Mouse (Mus musculus): ENCODE results near the gene Pck2. TPM values are rescaled to one million over a fixed set of nuclear protein-coding genes. Genes with fewer than 3 reads are reported as not detected.
A peak's percentile ranks its signal among the peaks of the same experiment; 100 is the strongest.

The Pck2 gene
- polyA plus RNA-seq (2015; fragmentation: Nextera tagmentation; extraction: Ambion mirVana) = 64.2 and 66.0 TPM in 2 replicates

DNA sequence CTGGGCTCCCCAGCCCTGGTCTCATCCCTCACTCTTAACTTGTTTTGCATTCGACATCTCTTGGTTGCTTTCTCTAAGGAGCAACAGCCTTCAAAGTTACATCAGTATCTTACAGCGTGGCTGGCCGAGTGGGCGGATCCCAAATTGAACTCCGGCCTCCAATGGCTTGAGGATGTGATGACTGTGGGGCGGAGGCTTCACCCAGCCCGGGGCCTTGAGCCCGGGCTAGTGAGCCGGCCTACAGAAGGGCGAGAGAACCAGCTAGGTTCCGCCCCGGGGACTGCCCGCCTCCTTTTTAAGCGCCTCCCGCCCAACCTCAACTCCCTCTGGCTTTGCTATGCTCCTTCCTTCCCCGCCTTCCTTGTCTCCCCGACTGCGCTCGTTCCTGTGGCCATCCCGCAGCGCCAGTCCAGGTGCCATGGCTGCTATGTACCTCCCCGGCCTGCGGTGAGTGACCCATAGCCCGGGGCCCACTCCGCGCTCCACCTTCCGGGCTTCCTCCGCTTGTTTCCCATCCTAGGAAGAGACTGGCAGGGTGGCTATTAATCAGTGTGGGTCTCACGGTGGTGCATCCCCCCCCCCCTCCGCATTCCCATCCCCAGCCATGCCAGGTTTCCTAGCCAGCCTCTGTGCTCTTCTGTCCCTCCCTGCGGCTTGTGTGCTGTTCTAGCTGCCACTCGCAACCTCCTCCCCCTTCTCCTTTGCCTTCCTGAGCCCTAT lies at the start of gene Pck2:
Pck2 (plus strand) TSS at position 200 of the 720 bp plus-strand sequence.
- ATAC-seq (ENCODE audit: low FRiP score, low TSS enrichment) = peak; percentile 98
- 0% methylated on average over 32 of the region's 32 CpGs for WGBS
- H3K27ac ChIP-seq (ENCODE audit: low read length) = peak within 1 kb of the TSS; percentile 93

DNA sequence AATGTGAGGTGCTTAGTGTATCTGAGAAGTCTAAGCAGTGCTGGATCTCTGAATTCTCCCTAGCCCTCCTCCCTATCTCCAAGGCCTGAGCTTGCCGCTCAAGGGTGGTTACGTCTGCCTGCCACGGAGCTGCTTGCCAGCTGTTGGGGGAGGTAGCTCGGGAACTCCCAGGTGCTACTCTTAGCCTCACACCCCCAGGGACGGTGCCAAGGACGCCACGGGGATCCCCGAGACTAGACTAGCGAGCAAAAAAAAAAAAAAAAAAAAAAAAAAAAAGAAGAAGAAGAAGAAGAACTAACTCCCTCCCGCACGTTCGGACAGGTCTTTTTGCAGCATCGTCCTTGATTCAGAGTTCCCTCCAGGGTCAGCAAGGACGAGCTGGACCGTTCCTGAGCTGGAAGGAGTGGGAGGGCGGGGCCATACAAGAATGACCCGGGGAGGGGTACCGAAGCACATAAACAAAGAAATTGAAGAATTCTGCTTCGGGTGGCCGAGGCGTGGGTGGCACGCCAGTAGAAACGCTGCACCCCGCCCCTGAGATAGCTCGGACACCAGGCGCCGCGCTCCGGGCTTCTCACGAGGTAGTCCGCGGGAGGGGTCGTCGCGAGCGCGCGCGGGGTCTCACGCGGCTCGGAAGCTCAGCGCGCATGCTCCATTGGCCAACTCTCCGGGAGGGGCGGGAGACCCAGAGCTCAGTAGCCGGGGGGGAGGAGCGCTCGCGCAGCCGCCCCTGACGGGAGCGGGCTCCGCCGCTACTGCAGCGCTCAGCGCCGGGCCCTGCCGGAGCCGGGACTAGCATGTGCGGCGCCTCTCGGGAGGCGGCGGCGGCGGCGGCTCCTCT lies 49.5 kb upstream of the Pck2 start, which contains the start of gene Carmil3:
Carmil3 (plus strand) TSS at position 291 of the 841 bp plus-strand sequence.
- under 1% methylated on average over 64 of the region's 68 CpGs for WGBS
- Histone ChIP-seq H3K4me1 (ENCODE audit: insufficient read depth, low read length) (peaks cover 6% of the 10 kb centered on the region; the same call in 1 of the 2 replicates), H3K36me3 (ENCODE audit: insufficient read depth, low read length) (peaks cover 17% of the 10 kb centered on the region), H3K27me3 (ENCODE audit: insufficient read depth, low read length) (no peaks in the 10 kb centered on the region), H3K9me3 (ENCODE audit: low read length) (no peaks in the 10 kb centered on the region), H3K9ac (replicated peaks; ENCODE audit: low read length) (peak within 1 kb of the TSS; percentile 74), H3K4me3 (ENCODE audit: low read length) (peak within 1 kb of the TSS; percentile 76), H3K4me2 (replicated peaks; ENCODE audit: low read depth, low read length) (peak within 1 kb of the TSS; percentile 99), H3K27ac (ENCODE audit: low read length) (peak within 1 kb of the TSS; percentile 61)
- ATAC-seq (ENCODE audit: low FRiP score, low TSS enrichment) = peak; percentile 84

More for the DNA sequence above, at the start of gene Pck2:
- no peaks in the 10 kb centered on the region for H3K27me3 ChIP-seq (ENCODE audit: insufficient read depth, low read length)
- H3K4me2 ChIP-seq (replicated peaks; ENCODE audit: low read depth, low read length) = peak within 1 kb of the TSS; percentile 64
- H3K4me3 ChIP-seq (ENCODE audit: low read length) = peak within 1 kb of the TSS; percentile 64
- no peaks in the 10 kb centered on the region for H3K9me3 ChIP-seq (ENCODE audit: low read length)
- peaks cover 12% of the 10 kb centered on the region for H3K4me1 ChIP-seq (ENCODE audit: insufficient read depth, low read length)
- peaks cover 26% of the 10 kb centered on the region for H3K36me3 ChIP-seq (ENCODE audit: insufficient read depth, low read length)
- H3K9ac ChIP-seq (replicated peaks; ENCODE audit: low read length) = peak within 1 kb of the TSS; percentile 77

DNA sequence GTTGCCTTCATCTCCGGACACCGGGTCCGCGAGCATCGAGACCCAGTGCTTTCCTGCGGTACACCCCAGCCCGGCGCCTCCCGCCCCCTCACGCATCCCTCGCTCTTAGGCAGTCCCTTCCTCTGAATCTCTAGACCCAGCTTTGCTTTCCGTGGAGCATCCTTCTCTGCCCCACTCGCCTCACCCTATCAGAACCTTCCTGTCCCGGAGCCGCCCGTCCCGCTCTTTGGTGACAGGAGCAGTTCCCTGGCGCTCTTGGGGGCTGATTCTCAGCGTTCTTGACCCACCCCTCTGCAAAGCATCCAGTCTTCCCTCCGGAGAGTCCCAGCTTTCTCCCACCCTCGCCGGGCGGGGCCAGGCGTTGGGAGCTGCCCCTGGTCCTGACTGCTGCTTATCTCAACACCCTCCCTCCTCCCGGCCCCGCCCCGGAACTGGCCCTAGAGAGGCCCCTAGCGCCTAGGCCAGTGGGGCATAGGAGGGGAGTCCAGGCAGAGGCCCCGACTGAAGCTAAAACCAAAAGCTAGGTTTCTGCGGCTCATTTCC lies 48.7 kb upstream of the Pck2 start:
- H3K36me3 ChIP-seq (ENCODE audit: insufficient read depth, low read length) = peaks cover 10% of the 10 kb centered on the region; the same call in 1 of the 2 replicates
- H3K4me2 ChIP-seq (replicated peaks; ENCODE audit: low read depth, low read length) = peak overlapping the region; percentile 99
- peaks cover 6% of the 10 kb centered on the region; the same call in 1 of the 2 replicates for H3K4me1 ChIP-seq (ENCODE audit: insufficient read depth, low read length)
- ATAC-seq (ENCODE audit: low FRiP score, low TSS enrichment) = peak; percentile 83
- peak overlapping the region; percentile 74 for H3K9ac ChIP-seq (replicated peaks; ENCODE audit: low read length)
- H3K4me3 ChIP-seq (ENCODE audit: low read length) = peak overlapping the region; percentile 76
- peak overlapping the region; percentile 61 for H3K27ac ChIP-seq (ENCODE audit: low read length)
- WGBS = under 1% methylated on average over 30 of the region's 30 CpGs
- H3K27me3 ChIP-seq (ENCODE audit: insufficient read depth, low read length) = no peaks in the 10 kb centered on the region
- no peaks in the 10 kb centered on the region for H3K9me3 ChIP-seq (ENCODE audit: low read length)

DNA sequence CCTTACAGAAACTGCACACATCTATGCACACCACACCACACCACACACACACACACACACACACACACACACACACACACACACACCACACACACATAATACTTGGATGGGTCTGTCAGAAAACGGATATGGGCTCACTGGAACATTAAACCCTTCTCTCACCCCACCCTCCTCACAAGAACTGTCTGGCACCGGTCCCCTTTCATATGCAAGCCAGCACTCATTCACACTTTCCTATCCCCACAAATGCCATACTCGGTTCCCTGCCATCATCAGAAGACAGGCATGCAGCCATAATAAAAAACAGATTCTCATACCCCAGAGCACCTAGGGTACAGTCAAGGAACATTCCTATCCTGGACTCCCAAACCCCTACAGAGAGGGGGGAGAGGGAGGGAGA lies 48.0 kb upstream of the Pck2 start:
- WGBS = 36% methylated on average over 3 of the region's 3 CpGs

DNA sequence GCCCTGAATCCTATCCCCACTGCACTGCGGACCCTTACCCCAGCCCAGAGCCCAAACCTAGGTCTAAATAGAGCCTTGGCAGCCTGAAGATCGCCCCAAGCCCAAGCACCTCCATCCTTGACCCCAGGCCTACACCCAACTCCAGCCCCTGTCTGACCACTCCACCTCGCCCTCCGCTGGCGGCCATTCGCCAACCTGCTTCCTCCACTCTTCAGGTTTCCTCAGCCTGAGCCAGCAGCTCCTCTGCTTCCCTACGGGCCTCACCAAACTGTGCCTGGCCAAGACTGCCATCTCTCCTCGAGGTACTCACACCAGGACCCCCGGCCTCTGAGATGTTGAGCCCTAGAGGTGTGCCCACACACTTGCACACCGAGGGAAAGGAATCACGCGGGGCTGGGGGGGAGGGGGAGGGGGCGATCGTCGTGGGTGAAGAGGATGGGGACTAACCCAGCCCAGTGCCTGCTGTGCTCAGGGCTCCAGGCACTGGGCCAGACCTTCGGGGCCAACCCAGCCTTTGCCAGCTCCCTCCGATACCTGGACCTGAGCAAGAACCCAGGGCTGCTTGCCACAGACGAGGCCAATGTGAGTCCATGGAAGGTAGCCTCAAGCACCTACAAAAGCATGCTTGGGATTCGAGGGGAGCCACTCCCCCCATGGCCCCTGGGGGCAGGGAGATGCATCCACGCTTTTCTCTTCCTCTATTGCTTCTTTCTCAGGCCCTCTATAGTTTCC lies 44.4 kb upstream of the Pck2 start:
- H3K27ac ChIP-seq (ENCODE audit: low read length) = no peak overlapping the region
- no peaks in the 10 kb centered on the region; the same call in 1 of the 2 replicates for H3K36me3 ChIP-seq (ENCODE audit: insufficient read depth, low read length)
- H3K9ac ChIP-seq (replicated peaks; ENCODE audit: low read length) = no peak overlapping the region
- H3K4me3 ChIP-seq (ENCODE audit: low read length) = no peak overlapping the region
- no peaks in the 10 kb centered on the region for H3K27me3 ChIP-seq (ENCODE audit: insufficient read depth, low read length)
- ATAC-seq (ENCODE audit: low FRiP score, low TSS enrichment) = no peak
- 77% methylated on average over 19 of the region's 20 CpGs for WGBS
- peaks cover 10% of the 10 kb centered on the region; the same call in 1 of the 2 replicates for H3K4me1 ChIP-seq (ENCODE audit: insufficient read depth, low read length)
- no peaks in the 10 kb centered on the region for H3K9me3 ChIP-seq (ENCODE audit: low read length)
- H3K4me2 ChIP-seq (replicated peaks; ENCODE audit: low read depth, low read length) = no peak overlapping the region

More for the DNA sequence above, 48.0 kb upstream of the Pck2 start:
- Histone ChIP-seq H3K27ac (ENCODE audit: low read length) (no peak overlapping the region), H3K9ac (replicated peaks; ENCODE audit: low read length) (no peak overlapping the region), H3K4me1 (ENCODE audit: insufficient read depth, low read length) (peaks cover 6% of the 10 kb centered on the region; the same call in 1 of the 2 replicates), H3K4me2 (replicated peaks; ENCODE audit: low read depth, low read length) (no peak overlapping the region), H3K36me3 (ENCODE audit: insufficient read depth, low read length) (peaks cover 10% of the 10 kb centered on the region; the same call in 1 of the 2 replicates), H3K4me3 (ENCODE audit: low read length) (no peak overlapping the region), H3K27me3 (ENCODE audit: insufficient read depth, low read length) (no peaks in the 10 kb centered on the region), H3K9me3 (ENCODE audit: low read length) (no peaks in the 10 kb centered on the region)
- no peak for ATAC-seq (ENCODE audit: low FRiP score, low TSS enrichment)

DNA sequence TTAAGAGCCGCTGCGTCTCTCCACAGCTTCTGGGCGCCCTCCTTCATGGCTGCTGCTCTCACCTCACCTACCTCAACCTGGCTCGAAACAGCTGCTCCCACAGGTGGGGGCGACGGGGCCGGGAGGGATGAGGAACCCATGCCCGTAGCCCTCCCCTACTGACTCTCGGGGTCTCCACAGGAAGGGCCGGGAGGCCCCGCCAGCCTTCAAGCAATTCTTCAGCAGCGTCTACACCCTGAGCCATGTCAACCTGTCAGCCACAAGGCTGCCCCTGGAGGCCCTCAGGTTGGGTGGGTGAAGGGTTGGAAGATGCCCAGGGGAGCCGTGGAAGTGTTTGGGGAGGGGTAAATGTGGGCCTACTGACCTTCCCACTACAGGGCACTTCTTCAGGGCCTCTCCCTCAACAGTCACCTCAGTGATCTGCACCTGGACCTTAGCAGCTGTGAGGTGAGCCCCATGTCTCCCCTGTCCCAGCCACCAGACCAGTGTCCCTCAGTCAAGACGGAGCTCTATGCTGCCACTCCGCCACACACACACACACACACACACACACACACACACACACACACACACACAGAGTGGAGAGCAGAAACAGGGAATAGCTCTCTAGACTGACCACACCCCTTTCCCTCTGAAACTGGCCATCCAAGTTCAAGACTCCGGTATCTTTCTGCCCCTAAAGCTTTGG lies 43.2 kb upstream of the Pck2 start:
- Histone ChIP-seq H3K27me3 (ENCODE audit: insufficient read depth, low read length) (no peaks in the 10 kb centered on the region), H3K27ac (ENCODE audit: low read length) (no peak overlapping the region), H3K4me1 (ENCODE audit: insufficient read depth, low read length) (peaks cover 4% of the 10 kb centered on the region; the same call in 1 of the 2 replicates), H3K36me3 (ENCODE audit: insufficient read depth, low read length) (no peaks in the 10 kb centered on the region; the same call in 1 of the 2 replicates), H3K9ac (replicated peaks; ENCODE audit: low read length) (no peak overlapping the region), H3K9me3 (ENCODE audit: low read length) (no peaks in the 10 kb centered on the region), H3K4me3 (ENCODE audit: low read length) (no peak overlapping the region), H3K4me2 (replicated peaks; ENCODE audit: low read depth, low read length) (no peak overlapping the region)
- ATAC-seq (ENCODE audit: low FRiP score, low TSS enrichment) = peak; percentile 37; the same call in 1 of the 2 replicates
- WGBS = 69% methylated on average over 16 of the region's 16 CpGs

DNA sequence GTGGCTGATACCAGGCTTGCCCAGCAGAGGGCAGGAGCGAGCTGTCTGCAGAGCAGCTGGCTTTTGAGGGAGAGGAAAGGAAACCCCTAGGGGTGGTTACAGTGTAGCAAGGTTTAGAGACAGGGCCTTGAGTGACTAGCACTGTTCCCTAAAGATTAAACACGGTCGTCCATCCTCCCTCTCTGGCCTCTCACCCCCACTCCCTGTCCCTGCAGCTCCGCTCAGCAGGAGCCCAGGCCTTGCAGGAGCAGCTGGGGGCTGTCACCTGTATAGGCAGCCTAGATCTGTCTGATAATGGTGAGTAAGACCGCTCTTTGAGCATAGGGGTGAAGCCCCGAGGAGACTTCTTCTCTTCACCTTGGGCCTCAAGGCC lies 42.6 kb upstream of the Pck2 start:
- Histone ChIP-seq H3K27ac (ENCODE audit: low read length) (no peak overlapping the region), H3K9ac (replicated peaks; ENCODE audit: low read length) (peak overlapping the region; percentile 63; the same call in 1 of the 2 replicates), H3K9me3 (ENCODE audit: low read length) (no peaks in the 10 kb centered on the region), H3K27me3 (ENCODE audit: insufficient read depth, low read length) (no peaks in the 10 kb centered on the region), H3K4me3 (ENCODE audit: low read length) (no peak overlapping the region), H3K36me3 (ENCODE audit: insufficient read depth, low read length) (no peaks in the 10 kb centered on the region; the same call in 1 of the 2 replicates), H3K4me2 (replicated peaks; ENCODE audit: low read depth, low read length) (no peak overlapping the region), H3K4me1 (ENCODE audit: insufficient read depth, low read length) (peaks cover 4% of the 10 kb centered on the region; the same call in 1 of the 2 replicates)
- WGBS = 17% methylated on average over 6 of the region's 6 CpGs
- peak; percentile 70 for ATAC-seq (ENCODE audit: low FRiP score, low TSS enrichment)

DNA sequence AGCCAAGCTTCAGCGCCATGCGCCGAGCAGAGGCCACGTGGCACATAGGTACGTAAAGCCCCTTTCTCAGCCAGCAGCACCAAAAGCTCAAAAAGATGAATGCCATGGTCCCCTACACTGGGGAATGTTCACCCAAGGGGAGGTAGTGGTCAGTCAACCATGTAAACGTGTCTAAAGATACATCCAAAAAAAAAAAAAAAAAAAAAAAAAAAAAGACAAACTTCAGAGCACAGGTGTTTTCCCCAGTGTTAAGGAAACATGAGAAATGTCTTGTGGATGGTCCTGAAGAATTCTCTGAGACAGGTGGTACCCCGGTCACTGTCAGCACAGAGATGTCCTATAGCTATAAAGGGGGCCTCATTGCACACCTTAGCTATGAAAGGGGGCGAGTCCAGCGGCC lies 34.5 kb upstream of the Pck2 start:
- Histone ChIP-seq H3K36me3 (ENCODE audit: insufficient read depth, low read length) (no peaks in the 10 kb centered on the region), H3K4me1 (ENCODE audit: insufficient read depth, low read length) (no peaks in the 10 kb centered on the region), H3K9ac (replicated peaks; ENCODE audit: low read length) (no peak overlapping the region), H3K4me2 (replicated peaks; ENCODE audit: low read depth, low read length) (no peak overlapping the region), H3K27me3 (ENCODE audit: insufficient read depth, low read length) (no peaks in the 10 kb centered on the region; the same call in 1 of the 2 replicates), H3K4me3 (ENCODE audit: low read length) (no peak overlapping the region), H3K27ac (ENCODE audit: low read length) (no peak overlapping the region), H3K9me3 (ENCODE audit: low read length) (no peaks in the 10 kb centered on the region)
- WGBS = 73% methylated on average over 9 of the region's 9 CpGs
- no peak for ATAC-seq (ENCODE audit: low FRiP score, low TSS enrichment)

All from kidney, embryonic 16.5 days (tissue).